Mouse (Mus musculus) cerebellum, adult 8-10 months (tissue): ENCODE measurements around the gene Tnfrsf25.
A peak's percentile ranks its signal among the peaks of the same experiment; 100 is the strongest.

Experiments
- DNase-seq: peaks from one replicate; pipeline ENCODE4 v3.0.0; 2022

The Tnfrsf25 gene

GRCm38 (mm10) chr4:152094233-152094632 is 21.5 kb upstream of the Tnfrsf25 start:
- no peak for DNase-seq

- DNase-seq = peak; percentile 54
Measured at GRCm38 (mm10) chr4:152095937-152096910, 19.5 kb upstream of the Tnfrsf25 start.

GRCm38 (mm10) chr4:152096927-152097326 is 18.8 kb upstream of the Tnfrsf25 start:
- DNase-seq = no peak

- no peak for DNase-seq
Measured at GRCm38 (mm10) chr4:152097911-152098799, 17.6 kb upstream of the Tnfrsf25 start.

GRCm38 (mm10) chr4:152100541-152100940 is 15.2 kb upstream of the Tnfrsf25 start:
- no peak for DNase-seq

GRCm38 (mm10) chr4:152101081-152101653 is 14.6 kb upstream of the Tnfrsf25 start:
- no peak for DNase-seq

- DNase-seq = no peak
Measured at GRCm38 (mm10) chr4:152101921-152102320, 13.8 kb upstream of the Tnfrsf25 start.

- DNase-seq = peak; percentile 61
Measured at GRCm38 (mm10) chr4:152103025-152103424, 12.7 kb upstream of the Tnfrsf25 start.

- no peak for DNase-seq
Measured at GRCm38 (mm10) chr4:152106746-152107145, 9.0 kb upstream of the Tnfrsf25 start.

GRCm38 (mm10) chr4:152107493-152107892 is 8.2 kb upstream of the Tnfrsf25 start:
- DNase-seq = no peak

- no peak for DNase-seq
Measured at GRCm38 (mm10) chr4:152107971-152108509, 7.7 kb upstream of the Tnfrsf25 start.

- DNase-seq = no peak
Measured at GRCm38 (mm10) chr4:152108673-152109072, 7.1 kb upstream of the Tnfrsf25 start.

GRCm38 (mm10) chr4:152109509-152109908 is 6.2 kb upstream of the Tnfrsf25 start:
- no peak for DNase-seq

GRCm38 (mm10) chr4:152110689-152111088 is 5.0 kb upstream of the Tnfrsf25 start:
- no peak for DNase-seq

GRCm38 (mm10) chr4:152112329-152112728 is 3.4 kb upstream of the Tnfrsf25 start:
- no peak for DNase-seq

- no peak for DNase-seq
Measured at GRCm38 (mm10) chr4:152114080-152114479, 1.7 kb upstream of the Tnfrsf25 start.

GRCm38 (mm10) chr4:152117538-152117937 is 1.8 kb downstream of the Tnfrsf25 start:
- DNase-seq = no peak

GRCm38 (mm10) chr4:152119396-152120292 is 3.9 kb downstream of the Tnfrsf25 start:
- DNase-seq = no peak

GRCm38 (mm10) chr4:152120311-152121182 is 4.8 kb downstream of the Tnfrsf25 start:
- DNase-seq = no peak

GRCm38 (mm10) chr4:152121183-152121505 is 5.4 kb downstream of the Tnfrsf25 start:
- no peak for DNase-seq
